Mouse (Mus musculus): ENCODE measurements around the gene Ift57. TPM values are rescaled to one million over a fixed set of nuclear protein-coding genes. Genes with fewer than 3 reads are reported as not detected.

Ift57 gene
- total RNA-seq, 2 experiments from 2014 or later: 6.7 to 7.3 TPM

GRCm38 (mm10) chr16:49752906-49753305 lies 53.9 kb downstream of the Ift57 start:
- no peak for DNase-seq (ENCODE audit: low spot score)

- no peak for DNase-seq (ENCODE audit: low spot score)
Observed at GRCm38 (mm10) chr16:49753318-49753717, 54.3 kb downstream of the Ift57 start.

GRCm38 (mm10) chr16:49760517-49761203 lies 61.6 kb downstream of the Ift57 start:
- DNase-seq (ENCODE audit: low spot score): no peak

- no peak for DNase-seq (ENCODE audit: low spot score)
Observed at GRCm38 (mm10) chr16:49761981-49762380, 62.9 kb downstream of the Ift57 start.

GRCm38 (mm10) chr16:49766326-49766725 lies 67.3 kb downstream of the Ift57 start:
- DNase-seq (ENCODE audit: low spot score): peak; percentile 6

GRCm38 (mm10) chr16:49768491-49769031 lies 69.5 kb downstream of the Ift57 start:
- DNase-seq (ENCODE audit: low spot score): no peak

GRCm38 (mm10) chr16:49769831-49770261 lies 70.8 kb downstream of the Ift57 start:
- DNase-seq (ENCODE audit: low spot score): no peak

- DNase-seq (ENCODE audit: low spot score): no peak
Observed at GRCm38 (mm10) chr16:49770320-49771189, 71.5 kb downstream of the Ift57 start.

- no peak for DNase-seq (ENCODE audit: low spot score)
Observed at GRCm38 (mm10) chr16:49771609-49772396, 72.8 kb downstream of the Ift57 start.

GRCm38 (mm10) chr16:49772576-49772975 lies 73.5 kb downstream of the Ift57 start:
- DNase-seq (ENCODE audit: low spot score): no peak

- no peak for DNase-seq (ENCODE audit: low spot score)
Observed at GRCm38 (mm10) chr16:49773068-49773467, 74.0 kb downstream of the Ift57 start.

- DNase-seq (ENCODE audit: low spot score): no peak
Observed at GRCm38 (mm10) chr16:49774059-49775001, 75.3 kb downstream of the Ift57 start.

GRCm38 (mm10) chr16:49775002-49775966 lies 76.3 kb downstream of the Ift57 start:
- DNase-seq (ENCODE audit: low spot score): no peak

GRCm38 (mm10) chr16:49776981-49777380 lies 77.9 kb downstream of the Ift57 start:
- no peak for DNase-seq (ENCODE audit: low spot score)

- DNase-seq (ENCODE audit: low spot score): no peak
Observed at GRCm38 (mm10) chr16:49781556-49782156, 82.6 kb downstream of the Ift57 start.

- DNase-seq (ENCODE audit: low spot score): no peak
Observed at GRCm38 (mm10) chr16:49783369-49783768, 84.3 kb downstream of the Ift57 start.

GRCm38 (mm10) chr16:49786116-49786515 lies 87.1 kb downstream of the Ift57 start:
- DNase-seq (ENCODE audit: low spot score): no peak

- DNase-seq (ENCODE audit: low spot score): no peak
Observed at GRCm38 (mm10) chr16:49787714-49788113, 88.7 kb downstream of the Ift57 start.

All from gastrocnemius, adult 18-20 months (tissue).